Mouse (Mus musculus): ENCODE data around the gene Tnfsf11. TPM values are rescaled to one million over a fixed set of nuclear protein-coding genes. Genes with fewer than 3 reads are reported as not detected.

Gene Tnfsf11
- polyA plus RNA-seq, 1 experiment from 2014 or later, result not detected

GRCm38 (mm10) chr14:78323356-78323755, 15.5 kb upstream of the Tnfsf11 start:
- ATAC-seq, result peak; percentile 84
- no peak for DNase-seq
- WGBS (ENCODE audit: insufficient replicate concordance), result 45% methylated on average over 1 of the region's 1 CpGs

GRCm38 (mm10) chr14:78322916-78323315, 15.1 kb upstream of the Tnfsf11 start:
- Histone ChIP-seq H3K9ac (replicated peaks) (no peak overlapping the region), H3K27ac (ENCODE audit: low read depth) (no peak overlapping the region), H3K4me1 (ENCODE audit: insufficient read depth) (peaks cover 5% of the 10 kb centered on the region; the same call in 1 of the 2 replicates), H3K36me3 (replicated peaks; ENCODE audit: insufficient read depth, low read length) (no peaks in the 10 kb centered on the region), H3K9me3 (ENCODE audit: low read length) (no peaks in the 10 kb centered on the region), H3K4me3 (ENCODE audit: low read depth, low read length) (no peak overlapping the region), H3K4me2 (ENCODE audit: low read depth, low read length) (no peak overlapping the region), H3K27me3 (ENCODE audit: insufficient read depth, low read length) (no peaks in the 10 kb centered on the region)
- WGBS (ENCODE audit: insufficient replicate concordance), result 72% methylated on average over 9 of the region's 9 CpGs
- DNase-seq, result no peak
- 0 out of 2 replicates have a peak, but pooled peaks have one; percentile 8 for ATAC-seq
- TF ChIP-seq EP300 (IDR thresholded peaks at IDR 0.05; ENCODE audit: low read depth), result no peak
- TF ChIP-seq CTCF (IDR thresholded peaks at IDR 0.05; ENCODE audit: low read depth), result peak; percentile 20; the same call in 1 of the 2 replicates

More at GRCm38 (mm10) chr14:78323356-78323755, 15.5 kb upstream of the Tnfsf11 start:
- Histone ChIP-seq H3K27ac (ENCODE audit: low read depth) (0 out of 2 replicates have a peak overlapping the region, but pooled peaks have one; percentile 45), H3K9ac (replicated peaks) (no peak overlapping the region), H3K36me3 (replicated peaks; ENCODE audit: insufficient read depth, low read length) (no peaks in the 10 kb centered on the region), H3K4me3 (ENCODE audit: low read depth, low read length) (no peak overlapping the region), H3K9me3 (ENCODE audit: low read length) (no peaks in the 10 kb centered on the region), H3K4me1 (ENCODE audit: insufficient read depth) (peaks cover 5% of the 10 kb centered on the region; the same call in 1 of the 2 replicates), H3K4me2 (ENCODE audit: low read depth, low read length) (no peak overlapping the region), H3K27me3 (ENCODE audit: insufficient read depth, low read length) (no peaks in the 10 kb centered on the region)
- TF ChIP-seq EP300 (IDR thresholded peaks at IDR 0.05; ENCODE audit: low read depth) (no peak), CTCF (IDR thresholded peaks at IDR 0.05; ENCODE audit: low read depth) (no peak)

DNA sequence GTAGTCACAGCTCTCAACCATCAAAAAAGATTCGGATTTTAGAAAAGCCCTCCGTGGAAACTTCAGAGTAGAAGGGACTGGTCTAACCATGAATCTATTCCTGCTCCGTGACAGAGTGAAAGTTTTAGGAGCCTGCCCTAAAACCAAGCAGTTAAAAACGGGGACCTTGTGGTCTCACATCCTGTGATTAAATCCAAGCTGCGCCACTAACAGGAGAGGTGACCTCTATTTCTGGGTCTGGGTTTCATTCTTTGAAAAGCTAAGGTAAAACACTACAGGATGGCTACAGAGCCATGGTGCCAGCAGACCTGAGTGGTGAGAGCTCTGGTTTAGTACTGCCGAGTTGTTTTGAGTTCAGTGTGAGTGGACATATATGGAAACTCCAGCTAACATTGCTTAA, 12.4 kb upstream of the Tnfsf11 start:
- Histone ChIP-seq H3K27ac (ENCODE audit: low read depth) (no peak overlapping the region), H3K27me3 (ENCODE audit: insufficient read depth, low read length) (no peaks in the 10 kb centered on the region), H3K4me1 (ENCODE audit: insufficient read depth) (peaks cover 5% of the 10 kb centered on the region; the same call in 1 of the 2 replicates), H3K9ac (replicated peaks) (no peak overlapping the region), H3K4me2 (ENCODE audit: low read depth, low read length) (no peak overlapping the region), H3K9me3 (ENCODE audit: low read length) (no peaks in the 10 kb centered on the region), H3K36me3 (replicated peaks; ENCODE audit: insufficient read depth, low read length) (no peaks in the 10 kb centered on the region), H3K4me3 (ENCODE audit: low read depth, low read length) (no peak overlapping the region)
- TF ChIP-seq EP300 (IDR thresholded peaks at IDR 0.05; ENCODE audit: low read depth) (no peak), CTCF (IDR thresholded peaks at IDR 0.05; ENCODE audit: low read depth) (no peak)
- 67% methylated on average over 6 of the region's 6 CpGs for WGBS (ENCODE audit: insufficient replicate concordance)
- no peak for DNase-seq
- ATAC-seq, result no peak

DNA sequence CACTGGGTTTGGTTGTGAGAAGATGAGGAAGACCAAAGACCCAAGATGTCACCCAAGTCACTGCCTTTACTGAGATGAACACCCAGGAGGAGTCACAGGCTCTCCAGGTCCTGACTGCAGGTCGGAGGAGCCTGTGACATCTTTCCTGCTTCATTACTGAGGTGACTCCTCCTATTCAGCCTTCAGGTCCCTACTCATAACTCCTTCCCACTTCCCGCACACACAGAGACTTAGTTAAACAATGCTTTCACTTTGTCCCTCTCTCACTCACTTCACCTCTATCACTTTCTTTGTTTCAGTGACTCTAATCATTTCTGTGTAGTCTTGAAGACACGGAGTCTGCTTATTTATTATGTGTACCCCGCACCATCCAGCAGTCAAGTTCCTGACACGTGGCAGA, 11.7 kb upstream of the Tnfsf11 start:
- H3K36me3 ChIP-seq (replicated peaks; ENCODE audit: insufficient read depth, low read length), result no peaks in the 10 kb centered on the region
- no peaks in the 10 kb centered on the region for H3K27me3 ChIP-seq (ENCODE audit: insufficient read depth, low read length)
- no peak overlapping the region for H3K4me3 ChIP-seq (ENCODE audit: low read depth, low read length)
- peaks cover 5% of the 10 kb centered on the region; the same call in 1 of the 2 replicates for H3K4me1 ChIP-seq (ENCODE audit: insufficient read depth)
- H3K4me2 ChIP-seq (ENCODE audit: low read depth, low read length), result no peak overlapping the region
- H3K9me3 ChIP-seq (ENCODE audit: low read length), result no peaks in the 10 kb centered on the region
- no peak overlapping the region for H3K27ac ChIP-seq (ENCODE audit: low read depth)
- DNase-seq, result no peak
- TF ChIP-seq CTCF (IDR thresholded peaks at IDR 0.05; ENCODE audit: low read depth) (no peak), EP300 (IDR thresholded peaks at IDR 0.05; ENCODE audit: low read depth) (no peak)
- WGBS (ENCODE audit: insufficient replicate concordance), result 70% methylated on average over 5 of the region's 5 CpGs
- H3K9ac ChIP-seq (replicated peaks), result no peak overlapping the region
- ATAC-seq, result no peak

DNA sequence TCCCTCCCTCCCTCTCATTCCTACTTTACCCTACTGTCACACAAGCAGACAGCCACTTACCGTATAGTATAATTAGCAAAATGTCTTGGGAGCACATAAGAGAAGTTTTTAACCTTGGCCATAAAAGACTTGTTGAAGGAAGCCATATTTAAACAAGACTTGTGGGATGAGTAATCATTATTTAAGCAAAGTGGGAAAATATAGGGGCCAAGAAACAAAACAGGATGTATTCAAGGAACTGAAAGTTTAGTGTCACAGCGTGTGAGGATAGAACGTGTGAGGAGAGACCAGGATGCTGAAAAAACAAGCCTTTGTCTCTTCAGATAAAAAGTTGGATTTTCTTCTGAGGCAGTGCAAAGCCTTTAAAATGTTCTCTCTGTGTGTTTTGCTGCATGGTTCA, 11.2 kb upstream of the Tnfsf11 start:
- H3K9me3 ChIP-seq (ENCODE audit: low read length), result no peaks in the 10 kb centered on the region
- H3K4me2 ChIP-seq (ENCODE audit: low read depth, low read length), result no peak overlapping the region
- 62% methylated on average over 3 of the region's 3 CpGs for WGBS (ENCODE audit: insufficient replicate concordance)
- no peak overlapping the region for H3K9ac ChIP-seq (replicated peaks)
- H3K27ac ChIP-seq (ENCODE audit: low read depth), result no peak overlapping the region
- H3K27me3 ChIP-seq (ENCODE audit: insufficient read depth, low read length), result no peaks in the 10 kb centered on the region
- H3K4me3 ChIP-seq (ENCODE audit: low read depth, low read length), result no peak overlapping the region
- ATAC-seq (no peak), DNase-seq (no peak)
- no peaks in the 10 kb centered on the region for H3K36me3 ChIP-seq (replicated peaks; ENCODE audit: insufficient read depth, low read length)
- peaks cover 5% of the 10 kb centered on the region; the same call in 1 of the 2 replicates for H3K4me1 ChIP-seq (ENCODE audit: insufficient read depth)
- TF ChIP-seq CTCF (IDR thresholded peaks at IDR 0.05; ENCODE audit: low read depth), result no peak
- TF ChIP-seq EP300 (IDR thresholded peaks at IDR 0.05; ENCODE audit: low read depth), result no peak

DNA sequence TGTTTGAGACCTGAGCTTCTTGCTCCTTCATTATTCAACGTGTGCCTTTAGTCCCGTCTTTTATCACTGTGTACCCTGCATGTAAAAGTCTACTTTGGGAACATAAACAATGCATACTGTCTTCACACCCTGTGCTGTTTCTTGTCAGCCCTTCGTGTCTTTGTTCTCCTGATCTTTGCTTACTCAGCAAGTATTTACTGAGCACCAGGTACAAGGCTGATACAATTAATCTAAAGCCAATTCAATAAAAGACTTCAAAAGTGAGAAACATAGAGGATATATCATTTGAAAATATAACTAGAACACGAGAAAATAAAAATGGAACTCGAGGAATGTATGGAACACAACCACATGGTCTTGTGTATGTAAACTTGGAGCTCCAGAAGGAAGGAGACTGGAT, 9.8 kb upstream of the Tnfsf11 start:
- Histone ChIP-seq H3K9me3 (ENCODE audit: low read length) (no peaks in the 10 kb centered on the region), H3K4me3 (ENCODE audit: low read depth, low read length) (no peak overlapping the region), H3K27ac (ENCODE audit: low read depth) (no peak overlapping the region), H3K36me3 (replicated peaks; ENCODE audit: insufficient read depth, low read length) (no peaks in the 10 kb centered on the region), H3K4me2 (ENCODE audit: low read depth, low read length) (no peak overlapping the region), H3K9ac (replicated peaks) (no peak overlapping the region), H3K4me1 (ENCODE audit: insufficient read depth) (no peaks in the 10 kb centered on the region), H3K27me3 (ENCODE audit: insufficient read depth, low read length) (no peaks in the 10 kb centered on the region)
- ATAC-seq, result no peak
- DNase-seq, result no peak
- no peak for TF ChIP-seq EP300 (IDR thresholded peaks at IDR 0.05; ENCODE audit: low read depth)
- no peak for TF ChIP-seq CTCF (IDR thresholded peaks at IDR 0.05; ENCODE audit: low read depth)
- WGBS (ENCODE audit: insufficient replicate concordance), result 68% methylated on average over 5 of the region's 5 CpGs
